Mouse (Mus musculus) CH12.LX (cell line): Measurements from ENCODE around the gene Arhgap21. TPM values are rescaled to one million over a fixed set of nuclear protein-coding genes. Genes with fewer than 3 reads are reported as not detected.

Experiments
- DNase-seq: peaks from one replicate; pipeline ENCODE4 v3.0.0-alpha.2; 2013; ENCODE audit errors: extremely low read depth
- H3K27ac ChIP-seq: 2 replicates; pipeline ENCODE4 v1.5.1; 2012; ENCODE audit warnings: low read depth, mild to moderate bottlenecking, control low read depth, moderate library complexity; ENCODE audit not compliant: insufficient read depth
- H3K27me3 ChIP-seq: replicated peaks from 2 replicates; pipeline ENCODE3; 2012; ENCODE audit warnings: inconsistent platforms
- H3K36me3 ChIP-seq, 2 experiments: replicated peaks in 1 of 2; 2 replicates each; pipeline versions ENCODE3 to v1.6.1; 2012; ENCODE audit warnings: inconsistent platforms in 1 of 2, low read length in 1 of 2, mild to moderate bottlenecking in 1 of 2, mixed read lengths in 1 of 2, moderate library complexity in 1 of 2; ENCODE audit not compliant: control insufficient read depth in 1 of 2, insufficient read depth in 1 of 2
- H3K4me1 ChIP-seq, 2 experiments: 2 replicates each; pipeline ENCODE4 v1.6.1; 2012; ENCODE audit warnings: inconsistent platforms in 1 of 2, moderate library complexity in 1 of 2; ENCODE audit not compliant: insufficient read depth in 2 of 2, control insufficient read depth in 1 of 2
- H3K4me2 ChIP-seq: 2 replicates; pipeline ENCODE4 v1.6.1; 2012; ENCODE audit warnings: low read depth, mild to moderate bottlenecking, control low read depth; ENCODE audit not compliant: poor library complexity, insufficient read depth, severe bottlenecking
- H3K4me3 ChIP-seq, 3 experiments: fragments of 150-350 bp in 1 of 3; sonication (generic) in 1 of 3; replicated peaks in 1 of 3; 2 replicates each; pipeline versions ENCODE3 to v1.5.1; 2011 to 2012; ENCODE audit warnings: low read depth in 2 of 3, low read length in 2 of 3, mild to moderate bottlenecking in 2 of 3, moderate library complexity in 2 of 3, control low read depth in 1 of 3, improper control_type of control experiment in 1 of 3, inconsistent platforms in 1 of 3, mixed read lengths in 1 of 3; ENCODE audit not compliant: poor library complexity in 1 of 3
- H3K79me2 ChIP-seq: replicated peaks from 2 replicates; pipeline ENCODE4 v1.6.1; 2012; ENCODE audit warnings: mild to moderate bottlenecking, moderate library complexity; ENCODE audit not compliant: control insufficient read depth, poor library complexity, insufficient read depth, severe bottlenecking; ENCODE audit errors: extremely low read depth
- H3K9ac ChIP-seq: 2 replicates; pipeline ENCODE4 v1.6.1; 2012; ENCODE audit warnings: low read depth, mild to moderate bottlenecking, control low read depth, moderate library complexity; ENCODE audit not compliant: insufficient read depth
- H3K9me3 ChIP-seq: replicated peaks from 2 replicates; pipeline ENCODE3; 2012; ENCODE audit warnings: low read length, inconsistent platforms, mixed read lengths
- EP300 ChIP-seq: IDR thresholded peaks from 2 replicates; pipeline ENCODE4 v1.6.1; 2011; ENCODE audit warnings: low read length, improper control_type of control experiment
- ETS1 ChIP-seq: conservative IDR thresholded peaks from 2 replicates; pipeline ENCODE4 v1.6.1; 2012; ENCODE audit warnings: low read depth, mild to moderate bottlenecking, inconsistent platforms, low read length, improper control_type of control experiment, moderate library complexity
- HCFC1 ChIP-seq: IDR thresholded peaks from 2 replicates; pipeline ENCODE4 v1.6.1; 2012; ENCODE audit warnings: low read depth, mild to moderate bottlenecking, inconsistent platforms, low read length, improper control_type of control experiment
- JUN ChIP-seq: IDR thresholded peaks from 2 replicates; pipeline ENCODE4 v1.6.1; 2011; ENCODE audit warnings: low read depth, mild to moderate bottlenecking, low read length, improper control_type of control experiment, moderate library complexity; ENCODE audit not compliant: insufficient read depth
- JUND ChIP-seq: conservative IDR thresholded peaks from 2 replicates; pipeline ENCODE4 v1.6.1; 2011; ENCODE audit warnings: low read depth, low read length, improper control_type of control experiment
- MAZ ChIP-seq: IDR thresholded peaks from 2 replicates; pipeline ENCODE4 v1.6.1; 2012; ENCODE audit warnings: low read depth, mild to moderate bottlenecking, inconsistent platforms, low read length, improper control_type of control experiment, moderate library complexity
- MEF2A ChIP-seq: IDR thresholded peaks from 2 replicates; pipeline ENCODE4 v1.6.1; 2014; ENCODE audit warnings: low read depth, mild to moderate bottlenecking, inconsistent platforms, low read length, improper control_type of control experiment, borderline replicate concordance
- NELFE ChIP-seq: IDR thresholded peaks from 2 replicates; pipeline ENCODE4 v1.6.1; 2011; ENCODE audit warnings: low read depth, low read length, improper control_type of control experiment
- RAD21 ChIP-seq: IDR thresholded peaks from 2 replicates; pipeline ENCODE4 v1.6.1; 2011; ENCODE audit warnings: low read depth, mild to moderate bottlenecking, low read length, improper control_type of control experiment, moderate library complexity
- RCOR1 ChIP-seq: conservative IDR thresholded peaks from 2 replicates; pipeline ENCODE4 v1.6.1; 2012; ENCODE audit warnings: low read depth, mild to moderate bottlenecking, inconsistent platforms, low read length, improper control_type of control experiment
- SMC3 ChIP-seq: IDR thresholded peaks from 2 replicates; pipeline ENCODE4 v1.6.1; 2011; ENCODE audit warnings: low read depth, low read length, improper control_type of control experiment
- TCF12 ChIP-seq: IDR thresholded peaks from 2 replicates; pipeline ENCODE4 v1.6.1; 2014; ENCODE audit warnings: low read depth, mild to moderate bottlenecking, inconsistent platforms, low read length, improper control_type of control experiment
- UBTF ChIP-seq: IDR thresholded peaks from 2 replicates; pipeline ENCODE4 v1.6.1; 2012; ENCODE audit warnings: low read depth, mild to moderate bottlenecking, inconsistent platforms, low read length, improper control_type of control experiment, moderate library complexity
- ZKSCAN1 ChIP-seq: IDR thresholded peaks from 2 replicates; pipeline ENCODE4 v1.6.1; 2012; ENCODE audit warnings: low read depth, inconsistent platforms, low read length, improper control_type of control experiment, borderline replicate concordance
- ZMIZ1 ChIP-seq: IDR thresholded peaks from 2 replicates; pipeline ENCODE4 v1.6.1; 2012; ENCODE audit warnings: low read depth, mild to moderate bottlenecking, inconsistent platforms, low read length, improper control_type of control experiment
- ZNF384 ChIP-seq: IDR thresholded peaks from 2 replicates; pipeline ENCODE4 v1.6.1; 2012; ENCODE audit warnings: low read depth, low read length, improper control_type of control experiment, inconsistent platforms
- dilution Hi-C: fragments of 300-500 bp; cut with MboI; formaldehyde crosslinking; loops from 2 replicates; pipeline ENCODE4 v1.14.3; 2020; ENCODE audit warnings: low sequenced_read_pairs; ENCODE audit not compliant: extremely low pct_unique_long_range_greater_than_20kb, extremely low pct_ligation_motif_present
- in situ Hi-C: fragments of 300-500 bp; cut with MboI; formaldehyde crosslinking; loops from 3 replicates; pipeline ENCODE4 v1.14.3; 2019; ENCODE audit warnings: low sequenced_read_pairs, low pct_ligation_motif_present, low pct_unique_long_range_greater_than_20kb, mixed read lengths
- polyA plus RNA-seq: library from polyadenylated mRNA; unstranded; fragments of >175 nt; gene quantifications from 2 replicates; pipeline ENCODE4 v1.2.1, GENCODE M21; 2012; ENCODE audit warnings: low read depth; ENCODE audit not compliant: insufficient read length
- total RNA-seq, 2 experiments: library from RNA; depleted of rRNA; stranded (reverse); fragments of 300-350 nt in 1 of 2; fragments of >200 nt in 1 of 2; gene quantifications; 2 replicates each; pipeline ENCODE4 v1.2.3; 2012 to 2014

Gene Arhgap21
- total and polyA plus RNA-seq, 3 experiments: 7.6 to 22.7 (median 10.8) TPM

GRCm38 (mm10) chr2:20922366-20922765 is 46.3 kb downstream of the Arhgap21 start:
- Histone ChIP-seq H3K79me2 (no peaks in the 10 kb centered on the region), H3K4me3 (no peak overlapping the region), H3K27ac (no peak overlapping the region), H3K4me2 (no peak overlapping the region), H3K36me3 (peaks cover 0 to 1% of the 10 kb centered on the region in 2 experiments), H3K4me1 (peaks cover 0 to 38% of the 10 kb centered on the region in 2 experiments; a peak in 2 of 4 replicates), H3K27me3 (no peaks in the 10 kb centered on the region), H3K9me3 (no peaks in the 10 kb centered on the region), H3K9ac (no peak overlapping the region)
- dilution Hi-C loops (no loop called here), in situ Hi-C loops (no loop called here)
- DNase-seq: no peak
- no peak for TF ChIP-seq RAD21
- TF ChIP-seq JUN: no peak
- TF ChIP-seq ETS1: no peak
- TF ChIP-seq HCFC1: no peak
- TF ChIP-seq UBTF: no peak
- TF ChIP-seq RCOR1: no peak
- no peak for TF ChIP-seq ZKSCAN1
- TF ChIP-seq MAZ: no peak
- TF ChIP-seq MEF2A: no peak
- TF ChIP-seq ZMIZ1: no peak

- Histone ChIP-seq H3K4me2 (no peak overlapping the region), H3K9me3 (no peaks in the 10 kb centered on the region), H3K4me3 (no peak overlapping the region), H3K9ac (no peak overlapping the region), H3K27me3 (no peaks in the 10 kb centered on the region), H3K79me2 (no peaks in the 10 kb centered on the region), H3K4me1 (peaks cover 0 to 35% of the 10 kb centered on the region in 2 experiments; a peak in 2 of 4 replicates), H3K36me3 (peaks cover 0 to 1% of the 10 kb centered on the region in 2 experiments), H3K27ac (no peak overlapping the region)
- in situ Hi-C loops: no loop called here
- dilution Hi-C loops: no loop called here
- no peak for DNase-seq
- no peak for TF ChIP-seq HCFC1
These were observed 47.1 kb downstream of the Arhgap21 start for GRCm38 (mm10) chr2:20921558-20921957.

- H3K4me1 ChIP-seq: peaks cover 0 to 33% of the 10 kb centered on the region in 2 experiments; a peak in 2 of 4 replicates
- in situ Hi-C loops: no loop called here
These were observed 47.7 kb downstream of the Arhgap21 start for GRCm38 (mm10) chr2:20921021-20921420.

More at GRCm38 (mm10) chr2:20921021-20921420, 47.7 kb downstream of the Arhgap21 start:
- dilution Hi-C loops: no loop called here
- H3K4me2 ChIP-seq: no peak overlapping the region
- H3K9ac ChIP-seq: no peak overlapping the region
- H3K27ac ChIP-seq: no peak overlapping the region
- DNase-seq: no peak
- H3K79me2 ChIP-seq: no peaks in the 10 kb centered on the region
- H3K9me3 ChIP-seq: no peaks in the 10 kb centered on the region
- H3K4me3 ChIP-seq: no peak overlapping the region
- H3K27me3 ChIP-seq: no peaks in the 10 kb centered on the region
- TF ChIP-seq NELFE: no peak
- no peak for TF ChIP-seq JUND
- TF ChIP-seq ZNF384: no peak
- TF ChIP-seq EP300: no peak
- TF ChIP-seq TCF12: no peak
- no peak for TF ChIP-seq SMC3
- TF ChIP-seq MEF2A: no peak
- H3K36me3 ChIP-seq: peaks cover 0 to 1% of the 10 kb centered on the region in 2 experiments
